Mouse (Mus musculus): ENCODE measurements around the gene Bcas1. TPM values are rescaled to one million over a fixed set of nuclear protein-coding genes. Genes with fewer than 3 reads are reported as not detected.
A peak's percentile ranks its signal among the peaks of the same experiment; 100 is the strongest.

The Bcas1 gene
- total RNA-seq, 1 experiment = 2.9 TPM

GRCm38 (mm10) chr2:170406438-170406837 lies 21.2 kb downstream of the Bcas1 start:
- in situ Hi-C loops (cut with MboI; ENCODE audit: low sequenced_read_pairs in 2 of 2, unreplicated experiment in 2 of 2) = no loop called here
- Histone ChIP-seq H3K4me3 (ENCODE audit: insufficient read depth in 1 of 2, low read depth in 1 of 2, low read length in 2 of 2, poor library complexity in 1 of 2, severe bottlenecking in 1 of 2) (no peak overlapping the region), H3K4me1 (ENCODE audit: control insufficient read depth in 2 of 2, insufficient read depth in 2 of 2, low read length in 2 of 2, poor library complexity in 1 of 2) (peaks cover 2 to 7% of the 10 kb centered on the region in 2 experiments; a peak in 3 of 4 replicates), H3K9ac (ENCODE audit: insufficient read depth, low read depth, low read length, poor library complexity, severe bottlenecking) (no peak overlapping the region), H3K36me3 (ENCODE audit: control insufficient read depth, insufficient read depth, low read length, poor library complexity, severe bottlenecking) (no peaks in the 10 kb centered on the region), H3K9me3 (ENCODE audit: control insufficient read depth, insufficient read depth, low read depth, low read length) (no peaks in the 10 kb centered on the region), H3K27ac (ENCODE audit: insufficient read depth, low read depth, low read length, poor library complexity, severe bottlenecking) (no peak overlapping the region)
- DNase-seq (ENCODE audit: low read depth, low spot score) = no peak
- TF ChIP-seq ZNF384 (IDR thresholded peaks at IDR 0.05; ENCODE audit: low read depth, low read length) = no peak
- TF ChIP-seq MAFK (IDR thresholded peaks at IDR 0.05; ENCODE audit: insufficient read depth, low read depth, low read length) = no peak
- TF ChIP-seq ZC3H11A (IDR thresholded peaks at IDR 0.05; ENCODE audit: borderline replicate concordance, low read depth, low read length) = no peak
- TF ChIP-seq HCFC1 (IDR thresholded peaks at IDR 0.05; ENCODE audit: borderline replicate concordance, insufficient read depth, low read length) = no peak
- TF ChIP-seq CHD2 (IDR thresholded peaks at IDR 0.05; ENCODE audit: low read depth, low read length) = no peak

GRCm38 (mm10) chr2:170404781-170405573 lies 22.7 kb downstream of the Bcas1 start:
- Histone ChIP-seq H3K9me3 (ENCODE audit: control insufficient read depth, insufficient read depth, low read depth, low read length) (no peaks in the 10 kb centered on the region), H3K9ac (ENCODE audit: insufficient read depth, low read depth, low read length, poor library complexity, severe bottlenecking) (no peak overlapping the region), H3K4me3 (ENCODE audit: insufficient read depth in 1 of 2, low read depth in 1 of 2, low read length in 2 of 2, poor library complexity in 1 of 2, severe bottlenecking in 1 of 2) (no peak overlapping the region), H3K4me1 (ENCODE audit: control insufficient read depth in 2 of 2, insufficient read depth in 2 of 2, low read length in 2 of 2, poor library complexity in 1 of 2) (peaks cover 2 to 4% of the 10 kb centered on the region in 2 experiments; a peak in 3 of 4 replicates), H3K27ac (ENCODE audit: insufficient read depth, low read depth, low read length, poor library complexity, severe bottlenecking) (no peak overlapping the region), H3K36me3 (ENCODE audit: control insufficient read depth, insufficient read depth, low read length, poor library complexity, severe bottlenecking) (no peaks in the 10 kb centered on the region)
- no peak for TF ChIP-seq HCFC1 (IDR thresholded peaks at IDR 0.05; ENCODE audit: borderline replicate concordance, insufficient read depth, low read length)
- in situ Hi-C loops (cut with MboI; ENCODE audit: low sequenced_read_pairs in 2 of 2, unreplicated experiment in 2 of 2) = no loop called here
- DNase-seq (ENCODE audit: low read depth, low spot score) = no peak

- DNase-seq (ENCODE audit: low read depth, low spot score) = no peak
- H3K4me1 ChIP-seq (ENCODE audit: control insufficient read depth in 2 of 2, insufficient read depth in 2 of 2, low read length in 2 of 2, poor library complexity in 1 of 2) = peaks cover 2 to 4% of the 10 kb centered on the region in 2 experiments; a peak in 3 of 4 replicates
- H3K9ac ChIP-seq (ENCODE audit: insufficient read depth, low read depth, low read length, poor library complexity, severe bottlenecking) = no peak overlapping the region
- TF ChIP-seq MAFK (IDR thresholded peaks at IDR 0.05; ENCODE audit: insufficient read depth, low read depth, low read length) = peak; percentile 85
- no peak for TF ChIP-seq ZC3H11A (IDR thresholded peaks at IDR 0.05; ENCODE audit: borderline replicate concordance, low read depth, low read length)
- H3K36me3 ChIP-seq (ENCODE audit: control insufficient read depth, insufficient read depth, low read length, poor library complexity, severe bottlenecking) = no peaks in the 10 kb centered on the region
- no peak overlapping the region for H3K27ac ChIP-seq (ENCODE audit: insufficient read depth, low read depth, low read length, poor library complexity, severe bottlenecking)
- H3K4me3 ChIP-seq (ENCODE audit: insufficient read depth in 1 of 2, low read depth in 1 of 2, low read length in 2 of 2, poor library complexity in 1 of 2, severe bottlenecking in 1 of 2) = no peak overlapping the region
- in situ Hi-C loops (cut with MboI; ENCODE audit: low sequenced_read_pairs in 2 of 2, unreplicated experiment in 2 of 2) = no loop called here
- H3K9me3 ChIP-seq (ENCODE audit: control insufficient read depth, insufficient read depth, low read depth, low read length) = no peaks in the 10 kb centered on the region
These were observed 23.8 kb downstream of the Bcas1 start for GRCm38 (mm10) chr2:170403666-170404385.

- H3K4me1 ChIP-seq (ENCODE audit: control insufficient read depth in 2 of 2, insufficient read depth in 2 of 2, low read length in 2 of 2, poor library complexity in 1 of 2) = peaks cover 2 to 4% of the 10 kb centered on the region in 2 experiments; a peak in 3 of 4 replicates
- TF ChIP-seq ZC3H11A (IDR thresholded peaks at IDR 0.05; ENCODE audit: borderline replicate concordance, low read depth, low read length) (peak; percentile 29; the same call in 1 of the 2 replicates), MAFK (IDR thresholded peaks at IDR 0.05; ENCODE audit: insufficient read depth, low read depth, low read length) (no peak), CHD2 (IDR thresholded peaks at IDR 0.05; ENCODE audit: low read depth, low read length) (no peak)
- H3K9ac ChIP-seq (ENCODE audit: insufficient read depth, low read depth, low read length, poor library complexity, severe bottlenecking) = no peak overlapping the region
- H3K36me3 ChIP-seq (ENCODE audit: control insufficient read depth, insufficient read depth, low read length, poor library complexity, severe bottlenecking) = no peaks in the 10 kb centered on the region
- no peak overlapping the region for H3K27ac ChIP-seq (ENCODE audit: insufficient read depth, low read depth, low read length, poor library complexity, severe bottlenecking)
- in situ Hi-C loops (cut with MboI; ENCODE audit: low sequenced_read_pairs in 2 of 2, unreplicated experiment in 2 of 2) = no loop called here
- H3K4me3 ChIP-seq (ENCODE audit: insufficient read depth in 1 of 2, low read depth in 1 of 2, low read length in 2 of 2, poor library complexity in 1 of 2, severe bottlenecking in 1 of 2) = no peak overlapping the region
- no peaks in the 10 kb centered on the region for H3K9me3 ChIP-seq (ENCODE audit: control insufficient read depth, insufficient read depth, low read depth, low read length)
- peak; percentile 65 for DNase-seq (ENCODE audit: low read depth, low spot score)
These were observed 26.3 kb downstream of the Bcas1 start for GRCm38 (mm10) chr2:170401211-170401799.

All from ES-E14 (cell line).